ENCODE assay signal across 9 mouse cellular contexts in the genomic region with DNA sequence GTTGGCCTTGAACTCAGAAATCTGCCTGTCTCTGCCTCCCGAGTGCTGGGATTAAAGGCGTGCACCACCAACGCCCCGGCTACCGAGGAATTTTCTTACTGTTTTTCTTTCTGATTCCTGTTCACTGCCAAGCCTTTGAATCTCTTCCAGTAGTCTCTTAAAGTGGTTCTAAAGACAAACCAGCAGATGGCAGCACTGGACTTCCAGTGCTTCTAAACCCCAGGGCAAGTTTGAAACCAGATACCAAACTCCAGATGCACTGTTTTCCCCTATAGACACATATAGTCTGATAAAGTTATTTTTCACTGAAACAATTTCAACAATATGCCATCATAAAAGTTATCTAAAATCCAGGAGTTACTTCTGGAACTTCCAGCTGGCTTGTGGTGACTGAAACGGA. TPM values are rescaled to one million over a fixed set of nuclear protein-coding genes. Genes with fewer than 3 reads are reported as not detected.
DNase-seq lines count a peak whose midpoint lies in the region; ATAC-seq and TF ChIP-seq lines count a peak whose summit lies in the region.
"Had no signal": no experiment of that assay in that cellular context is flagged by ENCODE, and none has a peak within 500 bp of the region (broad histone marks: within the 10 kb centered on the region; RNA-seq: fewer than 3 reads in every experiment).

No protein-coding gene starts in this region.

- TF ChIP-seq CTCF in midbrain, postnatal 0 days (IDR thresholded peaks at IDR 0.05) = peak; percentile 87

- H3K27ac ChIP-seq in midbrain, postnatal 0 days (ENCODE audit: low read depth, low read length) = no peak overlapping the region
- H3K27ac ChIP-seq in midbrain, embryonic 15.5 days = no peak overlapping the region
- H3K27ac ChIP-seq: neural tube, embryonic 12.5 days had no signal

- no peak overlapping the region for H3K9ac ChIP-seq in midbrain, postnatal 0 days (replicated peaks; ENCODE audit: low read length, poor library complexity, severe bottlenecking)
- H3K9ac ChIP-seq in midbrain, embryonic 15.5 days = no peak overlapping the region
- H3K9ac ChIP-seq: neural tube, embryonic 12.5 days had no signal

- no peaks in the 10 kb centered on the region for H3K4me1 ChIP-seq in midbrain, postnatal 0 days (ENCODE audit: insufficient read depth, low read length)
- no peaks in the 10 kb centered on the region for H3K4me1 ChIP-seq in midbrain, embryonic 15.5 days
- H3K4me1 ChIP-seq: neural tube, embryonic 12.5 days had no signal

- H3K4me3 ChIP-seq in midbrain, postnatal 0 days (ENCODE audit: low read depth, low read length) = no peak overlapping the region
- H3K4me3 ChIP-seq in midbrain, embryonic 15.5 days = no peak overlapping the region
- H3K4me3 ChIP-seq: neural tube, embryonic 12.5 days had no signal

- intact Hi-C loops in left cerebral cortex, postnatal 4 days (cut with DNase I) = loop anchor here (5.0 kb wide), 1 partner anchor 65 kb away; no protein-coding TSS in a partner anchor

- H3K36me3 ChIP-seq in midbrain, postnatal 0 days (ENCODE audit: insufficient read depth, low read length) = peaks cover 13% of the 10 kb centered on the region; the same call in 1 of the 2 replicates
- H3K36me3 ChIP-seq in midbrain, embryonic 15.5 days (replicated peaks) = peaks cover 6% of the 10 kb centered on the region

- no peaks in the 10 kb centered on the region for H3K27me3 ChIP-seq in midbrain, postnatal 0 days (ENCODE audit: insufficient read depth, low read length)
- H3K27me3 ChIP-seq in midbrain, embryonic 15.5 days (replicated peaks) = no peaks in the 10 kb centered on the region
- H3K27me3 ChIP-seq: neural tube, embryonic 12.5 days had no signal

- no peak for ATAC-seq in cerebellum, adult (ENCODE audit: insufficient number of reproducible peaks, low FRiP score, low TSS enrichment)
- ATAC-seq in midbrain, postnatal 0 days (ENCODE audit: low FRiP score) = no peak
- ATAC-seq in midbrain, embryonic 15.5 days (replicated peaks) = no peak

- 47% methylated on average over 6 of the region's 6 CpGs for WGBS in midbrain, postnatal 0 days
- WGBS in midbrain, embryonic 15.5 days = 64% methylated on average over 6 of the region's 6 CpGs

- DNase-seq in cerebellum, adult 11 months = peak; percentile 54
- DNase-seq in midbrain, postnatal 0 days (ENCODE audit: low spot score) = peak; percentile 90
- DNase-seq in brain, adult 2 months (ENCODE audit: low read depth, low spot score) = peak; percentile 92
- DNase-seq in forelimb bud, embryonic 11.5 days (ENCODE audit: low read depth, low spot score) = peak; percentile 81
- DNase-seq in left cerebral cortex, postnatal 4 days = peak; percentile 49
- DNase-seq in right cerebral cortex, postnatal 25 days = peak; percentile 35

- H3K9me3 ChIP-seq in midbrain, postnatal 0 days (ENCODE audit: low read length) = no peaks in the 10 kb centered on the region
- no peaks in the 10 kb centered on the region for H3K9me3 ChIP-seq in midbrain, embryonic 15.5 days
- H3K9me3 ChIP-seq: neural tube, embryonic 12.5 days had no signal

- H3K4me2 ChIP-seq in midbrain, postnatal 0 days (ENCODE audit: low read depth, low read length, poor library complexity, severe bottlenecking) = no peak overlapping the region
- H3K4me2 ChIP-seq in midbrain, embryonic 15.5 days = no peak overlapping the region
- H3K4me2 ChIP-seq: neural tube, embryonic 12.5 days had no signal

RNA-seq across cellular contexts. Expression of a gene that starts 19.4 kb away (rescaled TPM):
- total RNA-seq in midbrain, postnatal 0 days (2014; rRNA removed) = 33.7 and 35.7 TPM in 2 replicates
- 44.9 and 49.6 TPM in 2 replicates for polyA plus RNA-seq in midbrain, postnatal 0 days (2015; fragmentation: Nextera tagmentation; extraction: Ambion mirVana)
- polyA plus RNA-seq in midbrain, embryonic 15.5 days (2015; fragmentation: Nextera tagmentation; extraction: Ambion mirVana) = 43.5 and 44.5 TPM in 2 replicates
- total RNA-seq in left cerebral cortex, postnatal 4 days (2021) = 10 to 100 TPM; 55.3 to 56.6 TPM

RNA-seq across cellular contexts. Expression of a gene that starts 34.7 kb away (rescaled TPM):
- 13.6 and 13.7 TPM in 2 replicates for total RNA-seq in midbrain, postnatal 0 days (2014; rRNA removed)
- polyA plus RNA-seq in midbrain, postnatal 0 days (2015; fragmentation: Nextera tagmentation; extraction: Ambion mirVana) = 15.7 and 17.7 TPM in 2 replicates
- polyA plus RNA-seq in midbrain, embryonic 15.5 days (2015; fragmentation: Nextera tagmentation; extraction: Ambion mirVana) = 11.2 and 12.9 TPM in 2 replicates
- total RNA-seq in left cerebral cortex, postnatal 4 days (2021) = 10 to 100 TPM; 13.3 to 14.1 TPM

RNA-seq across cellular contexts. Expression of a gene that starts 43.6 kb away (rescaled TPM):
- total RNA-seq in midbrain, postnatal 0 days (2014; rRNA removed) = 34.5 and 42.3 TPM in 2 replicates
- polyA plus RNA-seq in midbrain, postnatal 0 days (2015; fragmentation: Nextera tagmentation; extraction: Ambion mirVana) = 20.5 and 22.6 TPM in 2 replicates
- polyA plus RNA-seq in midbrain, embryonic 15.5 days (2015; fragmentation: Nextera tagmentation; extraction: Ambion mirVana) = 37.5 and 38.1 TPM in 2 replicates
- 10 to 100 TPM; 83.9 to 85.2 TPM for total RNA-seq in left cerebral cortex, postnatal 4 days (2021)

RNA-seq across cellular contexts. Expression of a gene that starts 43.7 kb away (rescaled TPM):
- total RNA-seq in midbrain, postnatal 0 days (2014; rRNA removed) = 37.9 and 39.6 TPM in 2 replicates
- polyA plus RNA-seq in midbrain, postnatal 0 days (2015; fragmentation: Nextera tagmentation; extraction: Ambion mirVana) = 77.8 and 81.8 TPM in 2 replicates
- 70.0 and 74.3 TPM in 2 replicates for polyA plus RNA-seq in midbrain, embryonic 15.5 days (2015; fragmentation: Nextera tagmentation; extraction: Ambion mirVana)
- 10 to 100 TPM; 43.0 to 44.1 TPM for total RNA-seq in left cerebral cortex, postnatal 4 days (2021)

Comparison
In these comparisons a context has a peak if more than half of its experiments do, and no peak if none do; other contexts are left out.
1. DNase-seq: peak in every context shown above with its lines; median percentile 92 in brain, adult 2 months; 90 in midbrain, postnatal 0 days; 81 in forelimb bud, embryonic 11.5 days; 54 in cerebellum, adult 11 months; 49 in left cerebral cortex, postnatal 4 days; 35 in right cerebral cortex, postnatal 25 days.